Mouse (Mus musculus) lung, adult 2 months (tissue): ENCODE results near the gene Vav3.

ENCODE experiments used
- CTCF ChIP-seq: fragments of 200-500 bp; IDR thresholded peaks from 2 replicates; pipeline ENCODE4 v1.5.1; 2011; ENCODE audit warnings: mild to moderate bottlenecking, low read length, control low read depth; ENCODE audit not compliant: insufficient read depth
- POLR2A ChIP-seq: fragments of 200-500 bp; IDR thresholded peaks from 2 replicates; pipeline ENCODE4 v1.6.1; 2011; ENCODE audit warnings: low read depth, mild to moderate bottlenecking, control low read depth, low read length, borderline replicate concordance; ENCODE audit errors: extremely low read depth

DNA sequence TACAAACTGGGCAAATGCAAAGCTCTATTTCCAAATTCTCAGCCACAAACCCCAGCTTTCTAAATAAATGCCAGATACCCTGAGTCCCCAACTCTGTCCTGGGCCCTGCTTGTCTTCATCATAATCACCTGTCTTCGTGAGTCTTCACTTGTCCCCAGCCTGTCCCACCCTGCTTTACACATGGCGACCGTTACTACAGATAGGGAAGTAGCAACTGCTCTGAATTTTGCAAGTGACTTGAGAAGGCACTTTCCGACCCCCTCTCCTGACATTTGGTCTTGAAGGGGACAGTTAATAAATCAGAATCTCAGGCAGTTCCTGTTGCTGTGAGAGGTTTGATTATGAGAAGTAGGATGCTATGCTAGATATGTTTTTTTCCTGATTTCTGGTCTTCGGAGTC, 13.4 kb downstream of the Vav3 start:
- TF ChIP-seq CTCF (no peak), POLR2A (no peak)
